8 mouse cellular contexts compared by ENCODE assay signal in the genomic region with DNA sequence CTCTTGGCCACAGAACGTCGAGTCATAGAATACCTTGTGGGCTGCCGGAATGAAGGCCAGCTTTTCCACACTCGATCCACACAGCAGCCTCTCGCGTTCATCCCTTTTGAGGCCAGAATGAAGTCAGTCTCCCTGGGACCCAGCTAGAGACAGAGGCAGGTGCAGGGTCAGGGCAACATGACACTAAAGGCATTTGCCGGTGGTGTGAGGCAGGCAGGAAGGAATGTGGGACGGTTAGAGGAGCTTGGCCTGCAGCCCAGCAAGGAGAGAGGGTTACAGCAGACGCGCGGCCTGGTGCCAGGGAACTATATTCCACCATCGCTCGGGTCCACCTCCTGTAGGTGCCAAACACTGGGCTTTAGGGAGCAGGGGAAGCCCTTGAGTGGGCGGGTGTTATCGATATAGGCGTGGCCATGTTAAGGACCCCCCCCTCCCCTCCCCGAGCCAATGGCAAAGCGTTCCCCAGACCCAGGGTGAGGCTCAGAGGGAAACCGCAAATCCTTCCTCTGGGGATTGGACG. TPM values are rescaled to one million over a fixed set of nuclear protein-coding genes. Genes with fewer than 3 reads are reported as not detected.
DNase-seq lines count a peak whose midpoint lies in the region; ATAC-seq and TF ChIP-seq lines count a peak whose summit lies in the region.

No protein-coding gene starts in this region.

- peak overlapping the region; percentile 37 for H3K4me2 ChIP-seq in embryonic facial prominence, embryonic 13.5 days

- peak overlapping the region; percentile 48; the same call in 1 of the 2 replicates for H3K27ac ChIP-seq in embryonic facial prominence, embryonic 13.5 days
- H3K27ac ChIP-seq in liver, adult 2 months (replicated peaks; ENCODE audit: insufficient read depth, low read depth, low read length) = no peak overlapping the region

- no peak for TF ChIP-seq POLR2A in liver, adult 2 months (IDR thresholded peaks at IDR 0.05; ENCODE audit: extremely low read depth, insufficient read depth, low read length)

- H3ac ChIP-seq in C2C12 (ENCODE audit: control insufficient read depth, insufficient read length, low read depth) = no peak overlapping the region

- peak; percentile 49 to 51 for DNase-seq in adrenal gland, adult 18-20 months (ENCODE audit: low spot score in 2 of 2)
- DNase-seq in heart, postnatal 25 days (ENCODE audit: low spot score) = peak; percentile 19
- DNase-seq in liver, adult 2 months (ENCODE audit: extremely low read depth, low read depth, low spot score) = peak; percentile 8
- DNase-seq in skeletal muscle tissue, adult 2 months (ENCODE audit: low read depth, low spot score) = peak; percentile 76
- DNase-seq in T-cell, adult 2 months (ENCODE audit: low spot score) = no peak
- DNase-seq in frontal cortex, postnatal 10 days (ENCODE audit: low spot score in 2 of 2) = no peak

- no peaks in the 10 kb centered on the region for H3K27me3 ChIP-seq in C2C12 (ENCODE audit: control insufficient read depth, insufficient read depth, insufficient read length)
- peaks cover 4% of the 10 kb centered on the region for H3K27me3 ChIP-seq in embryonic facial prominence, embryonic 13.5 days
- H3K27me3 ChIP-seq in liver, adult 2 months (ENCODE audit: control insufficient read depth, insufficient read depth, low read length) = no peaks in the 10 kb centered on the region

- no peaks in the 10 kb centered on the region for H3K79me2 ChIP-seq in C2C12 (ENCODE audit: control insufficient read depth, insufficient read depth)
- H3K79me2 ChIP-seq in liver, adult 2 months (ENCODE audit: control insufficient read depth, insufficient read depth, low read length) = no peaks in the 10 kb centered on the region

- H3K9me3 ChIP-seq in embryonic facial prominence, embryonic 13.5 days = no peaks in the 10 kb centered on the region

- TF ChIP-seq CTCF in C2C12 (IDR thresholded peaks at IDR 0.05; ENCODE audit: control insufficient read depth, insufficient read depth, insufficient read length) = no peak
- no peak for TF ChIP-seq CTCF in liver, adult 2 months (IDR thresholded peaks at IDR 0.05; ENCODE audit: low read depth, low read length)

- WGBS in embryonic facial prominence, embryonic 13.5 days = 12% methylated on average over 20 of the region's 20 CpGs
- WGBS in liver, adult 2 months = 15% methylated on average over 20 of the region's 20 CpGs

- intact Hi-C loops in heart, postnatal 25 days (cut with DNase I) = no loop called here

- no peak overlapping the region for H3K9ac ChIP-seq in embryonic facial prominence, embryonic 13.5 days
- no peak overlapping the region for H3K9ac ChIP-seq in liver, adult 2 months (ENCODE audit: low read depth, low read length)

- H3K4me3 ChIP-seq in C2C12 (ENCODE audit: insufficient read depth, poor library complexity, severe bottlenecking) = no peak overlapping the region
- 0 out of 2 replicates have a peak overlapping the region, but pooled peaks have one; percentile 3 for H3K4me3 ChIP-seq in embryonic facial prominence, embryonic 13.5 days
- H3K4me3 ChIP-seq in liver, adult 2 months (ENCODE audit: insufficient read depth, low read depth, low read length) = no peak overlapping the region

- H3K79me3 ChIP-seq in C2C12 (ENCODE audit: low read depth) = no peaks in the 10 kb centered on the region

- peaks cover 13% of the 10 kb centered on the region for H3K4me1 ChIP-seq in embryonic facial prominence, embryonic 13.5 days
- H3K4me1 ChIP-seq in liver, adult 2 months (ENCODE audit: control insufficient read depth, insufficient read depth, low read length) = no peaks in the 10 kb centered on the region; the same call in 1 of the 2 replicates

- peak; percentile 59 for ATAC-seq in embryonic facial prominence, embryonic 13.5 days (ENCODE audit: insufficient number of reproducible peaks, insufficient read depth, low FRiP score, low TSS enrichment, low read depth)

- H3K36me3 ChIP-seq in C2C12 (ENCODE audit: control insufficient read depth, insufficient read depth) = no peaks in the 10 kb centered on the region
- no peaks in the 10 kb centered on the region for H3K36me3 ChIP-seq in embryonic facial prominence, embryonic 13.5 days
- H3K36me3 ChIP-seq in liver, adult 2 months (ENCODE audit: control insufficient read depth, insufficient read depth, low read length) = no peaks in the 10 kb centered on the region

TF ChIP-seq in C2C12, 6 proteins besides CTCF, POLR2A, EP300 and RAD21:
- TF ChIP-seq CEBPB (IDR thresholded peaks at IDR 0.05; ENCODE audit: low read depth) (no peak), MAX (IDR thresholded peaks at IDR 0.05) (no peak), FOSL1 (IDR thresholded peaks at IDR 0.05; ENCODE audit: insufficient read depth, low read length, poor library complexity, severe bottlenecking) (no peak), USF1 (IDR thresholded peaks at IDR 0.05; ENCODE audit: low read depth) (no peak), MYOD1 (IDR thresholded peaks at IDR 0.05; ENCODE audit: control insufficient read depth, insufficient read length, low read depth) (peak; percentile 96), MYOG (IDR thresholded peaks at IDR 0.05; ENCODE audit: control insufficient read depth, extremely low read depth, insufficient read length) (no peak)

RNA-seq across cellular contexts. Expression of a gene that starts 11.3 kb away (rescaled TPM):
- not detected for polyA plus RNA-seq in C2C12 (2012; fragmentation: generic; extraction: Trizol)
- not detected for total RNA-seq in adrenal gland, adult 18-20 months (2021)
- polyA plus RNA-seq in embryonic facial prominence, embryonic 13.5 days (2015; fragmentation: Nextera tagmentation; extraction: Ambion mirVana) = not detected in 2 replicates
- not detected for total RNA-seq in heart, postnatal 25 days (2021)
- total RNA-seq in liver, adult 2 months (2014; rRNA removed) = not detected in 2 replicates
- not detected in 2 replicates for polyA plus RNA-seq in liver, adult 2 months (2012; rRNA removed)

RNA-seq across cellular contexts. Expression of a gene that starts 26.6 kb away (rescaled TPM):
- polyA plus RNA-seq in C2C12 (2012; fragmentation: generic; extraction: Trizol) = 0.01 TPM
- 1 to 10 TPM; 5.5 to 6.6 TPM for total RNA-seq in adrenal gland, adult 18-20 months (2021)
- 11.8 and 12.2 TPM in 2 replicates for polyA plus RNA-seq in embryonic facial prominence, embryonic 13.5 days (2015; fragmentation: Nextera tagmentation; extraction: Ambion mirVana)
- 10 to 100 TPM; 72.2 to 80.8 TPM for total RNA-seq in heart, postnatal 25 days (2021)
- 7.0 and 8.0 TPM in 2 replicates for total RNA-seq in liver, adult 2 months (2014; rRNA removed)
- 5.6 and 6.0 TPM in 2 replicates for polyA plus RNA-seq in liver, adult 2 months (2012; rRNA removed)

RNA-seq across cellular contexts. Expression of a gene that starts 51.0 kb away (rescaled TPM):
- 20.0 TPM for polyA plus RNA-seq in C2C12 (2012; fragmentation: generic; extraction: Trizol)
- total RNA-seq in adrenal gland, adult 18-20 months (2021) = 10 to 100 TPM; 40.4 to 42.1 TPM
- 32.2 and 35.9 TPM in 2 replicates for polyA plus RNA-seq in embryonic facial prominence, embryonic 13.5 days (2015; fragmentation: Nextera tagmentation; extraction: Ambion mirVana)
- 10 to 100 TPM; 22.8 to 24.3 TPM for total RNA-seq in heart, postnatal 25 days (2021)
- 8.6 and 12.7 TPM in 2 replicates for total RNA-seq in liver, adult 2 months (2014; rRNA removed)
- polyA plus RNA-seq in liver, adult 2 months (2012; rRNA removed) = 31.4 and 34.3 TPM in 2 replicates

RNA-seq across cellular contexts. Expression of a gene that starts 53.6 kb away (rescaled TPM):
- 0.29 TPM for polyA plus RNA-seq in C2C12 (2012; fragmentation: generic; extraction: Trizol)
- under 1 TPM; 0.30 to 0.51 TPM for total RNA-seq in adrenal gland, adult 18-20 months (2021)
- 2.0 and 2.3 TPM in 2 replicates for polyA plus RNA-seq in embryonic facial prominence, embryonic 13.5 days (2015; fragmentation: Nextera tagmentation; extraction: Ambion mirVana)
- under 1 TPM in 1 of 2 experiments, not detected in 1; 0.21 TPM for total RNA-seq in heart, postnatal 25 days (2021)
- 0.07 and 0.28 TPM in 2 replicates for total RNA-seq in liver, adult 2 months (2014; rRNA removed)
- 0.04 TPM in 1 of 2 replicates, not detected in the other for polyA plus RNA-seq in liver, adult 2 months (2012; rRNA removed)

Comparison
In these comparisons a context has a peak if more than half of its experiments do, and no peak if none do; other contexts are left out.
1. DNase-seq: peak in adrenal gland, adult 18-20 months (2 of 2), heart, postnatal 25 days (single experiment), liver, adult 2 months (single experiment) and skeletal muscle tissue, adult 2 months (single experiment); none in T-cell, adult 2 months (single experiment) and frontal cortex, postnatal 10 days (0 of 2).